Mouse (Mus musculus) neural tube, embryonic 11.5 days (tissue): ENCODE results near the gene Atp2a2. TPM values are rescaled to one million over a fixed set of nuclear protein-coding genes. Genes with fewer than 3 reads are reported as not detected.

ENCODE experiments used
- ATAC-seq: fragments of 200-750 bp; cut with Nextera tagmentation; 2 replicates; pipeline ENCODE4 v1.8.0; 2017; ENCODE audit warnings: moderate number of reproducible peaks, mild to moderate bottlenecking, moderate TSS enrichment, moderate library complexity; ENCODE audit not compliant: insufficient read depth, low FRiP score, low TSS enrichment
- DNase-seq: peaks from one replicate; pipeline ENCODE4 v3.0.0-alpha.2; 2015; ENCODE audit warnings: low spot score
- H3K27ac ChIP-seq: fragments of 300-500 bp; sonication (generic); 2 replicates; pipeline ENCODE4 v1.5.1; 2014; ENCODE audit warnings: low read depth, mild to moderate bottlenecking, low read length
- H3K27me3 ChIP-seq: fragments of 300-500 bp; sonication (generic); 2 replicates; pipeline ENCODE4 v1.6.1; 2014; ENCODE audit warnings: mild to moderate bottlenecking, low read length, mixed read lengths; ENCODE audit not compliant: control insufficient read depth, insufficient read depth
- H3K36me3 ChIP-seq: fragments of 300-500 bp; sonication (generic); 2 replicates; pipeline ENCODE4 v1.6.1; 2014; ENCODE audit warnings: mild to moderate bottlenecking, low read length, moderate library complexity, mixed read lengths; ENCODE audit not compliant: control insufficient read depth, insufficient read depth
- H3K4me1 ChIP-seq: fragments of 300-500 bp; sonication (generic); 2 replicates; pipeline ENCODE4 v1.6.1; 2014; ENCODE audit warnings: low read length, mixed read lengths; ENCODE audit not compliant: control insufficient read depth, insufficient read depth
- H3K4me2 ChIP-seq: fragments of 300-500 bp; sonication (generic); 2 replicates; pipeline ENCODE4 v1.6.1; 2014; ENCODE audit warnings: low read depth, mild to moderate bottlenecking, moderate library complexity
- H3K4me3 ChIP-seq: fragments of 300-500 bp; sonication (generic); 2 replicates; pipeline ENCODE4 v1.5.1; 2014; ENCODE audit warnings: low read depth, low read length
- H3K9ac ChIP-seq: fragments of 300-500 bp; sonication (generic); 2 replicates; pipeline ENCODE4 v1.6.1; 2014; ENCODE audit warnings: mild to moderate bottlenecking, low read length
- H3K9me3 ChIP-seq: fragments of 300-500 bp; sonication (generic); 2 replicates; pipeline ENCODE4 v1.6.1; 2016; ENCODE audit warnings: low read length; ENCODE audit not compliant: control insufficient read depth
- WGBS: fragments of 180-500 bp; shearing (Covaris S2); extraction: QIAGEN DNeasy Blood & Tissue Kit; methylation state at CpG from one replicate; pipeline ENCODE4 v1.1.7; 2014; 5-methylcytosine and 5-hydroxymethylcytosine counted together
- polyA plus RNA-seq: library from polyadenylated mRNA; unstranded; fragments of >200 nt; fragmentation: Nextera tagmentation; extraction: Ambion mirVana; gene quantifications from 2 replicates; pipeline ENCODE4 v1.2.1, GENCODE M21; 2014

Gene Atp2a2
- polyA plus RNA-seq, 1 experiment from 2014 or later: 52.0 TPM

- H3K27me3 ChIP-seq: no peaks in the 10 kb centered on the region
- DNase-seq (no peak), ATAC-seq (no peak)
- H3K4me1 ChIP-seq: no peaks in the 10 kb centered on the region
- H3K9ac ChIP-seq: no peak overlapping the region
- H3K4me2 ChIP-seq: no peak overlapping the region
- no peaks in the 10 kb centered on the region for H3K9me3 ChIP-seq
- WGBS: 82% methylated on average over 5 of the region's 5 CpGs
- H3K27ac ChIP-seq: no peak overlapping the region
- H3K36me3 ChIP-seq: peaks cover 3% of the 10 kb centered on the region; the same call in 1 of the 2 replicates
- no peak overlapping the region for H3K4me3 ChIP-seq
These were observed 90.1 kb downstream of the Atp2a2 start for GRCm38 (mm10) chr5:122411892-122412291.

DNA sequence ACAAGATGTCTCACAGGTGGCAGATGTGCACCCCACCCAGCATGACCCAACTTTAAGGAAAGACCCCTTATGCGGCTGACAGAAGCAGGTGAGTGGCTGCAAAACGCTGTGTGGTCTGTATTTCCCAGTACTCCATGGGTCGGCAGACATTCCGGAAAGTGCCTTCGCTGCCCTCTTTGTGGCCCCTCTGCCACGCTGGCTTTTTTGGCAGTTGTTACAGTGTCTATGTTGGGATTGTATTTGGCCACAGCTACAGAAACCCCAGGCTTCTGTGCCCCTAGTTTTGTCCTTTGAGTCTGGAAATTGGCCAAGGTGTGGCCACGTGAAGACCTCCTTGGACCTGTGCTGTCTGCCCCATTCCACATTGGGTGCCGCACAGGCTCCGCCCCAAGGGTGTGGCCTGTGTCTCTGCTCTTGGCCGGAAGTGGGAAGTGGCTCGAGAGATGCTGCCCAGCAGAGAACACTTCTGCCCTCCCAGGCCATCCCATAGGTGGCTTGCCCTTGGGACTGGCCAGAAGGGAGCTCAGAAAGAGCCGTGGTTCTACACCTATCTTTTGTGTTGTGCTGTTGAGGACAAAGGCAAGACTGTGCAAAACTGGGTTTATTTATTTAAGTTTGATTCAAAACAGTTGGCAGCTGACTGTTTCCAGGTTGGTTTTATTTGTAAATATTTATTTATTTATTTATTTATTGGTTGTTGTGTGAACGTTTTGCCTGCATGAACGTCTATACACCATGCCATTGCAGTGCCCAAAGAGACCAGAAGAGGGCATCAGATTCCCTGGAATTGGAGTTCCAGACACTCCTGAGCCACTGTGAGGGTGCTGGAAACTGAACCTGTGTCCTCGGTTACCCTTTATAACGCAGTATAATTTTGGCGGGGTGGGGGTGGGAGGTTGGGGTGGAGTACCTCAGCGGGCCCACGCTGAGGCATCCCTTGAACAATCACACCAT, 92.1 kb downstream of the Atp2a2 start:
- H3K4me3 ChIP-seq: no peak overlapping the region
- no peak overlapping the region for H3K27ac ChIP-seq
- WGBS: 90% methylated on average over 19 of the region's 19 CpGs
- H3K4me1 ChIP-seq: no peaks in the 10 kb centered on the region
- no peaks in the 10 kb centered on the region for H3K27me3 ChIP-seq
- no peaks in the 10 kb centered on the region for H3K9me3 ChIP-seq
- H3K4me2 ChIP-seq: no peak overlapping the region
- peaks cover 10% of the 10 kb centered on the region for H3K36me3 ChIP-seq
- ATAC-seq (no peak), DNase-seq (no peak)
- H3K9ac ChIP-seq: no peak overlapping the region

GRCm38 (mm10) chr5:122405537-122405936, 96.5 kb downstream of the Atp2a2 start:
- 96% methylated on average over 10 of the region's 10 CpGs for WGBS
- H3K27me3 ChIP-seq: no peaks in the 10 kb centered on the region
- H3K4me1 ChIP-seq: no peaks in the 10 kb centered on the region
- DNase-seq: no peak
- H3K9ac ChIP-seq: no peak overlapping the region
- ATAC-seq: no peak
- peaks cover 23% of the 10 kb centered on the region for H3K36me3 ChIP-seq
- no peak overlapping the region for H3K4me3 ChIP-seq
- H3K27ac ChIP-seq: no peak overlapping the region
- H3K9me3 ChIP-seq: no peaks in the 10 kb centered on the region
- no peak overlapping the region for H3K4me2 ChIP-seq

Other genes starting within 250 kb of the Atp2a2 start
- gene Tctn1, start 237.8 kb downstream of the Atp2a2 start, polyA plus RNA-seq: 3.9 and 4.5 TPM in 2 replicates
- 8.5 and 9.2 TPM in 2 replicates for gene Pptc7, start 217.9 kb downstream of the Atp2a2 start, polyA plus RNA-seq
- gene Rad9b, start 148.0 kb downstream of the Atp2a2 start, polyA plus RNA-seq: 6.9 and 9.3 TPM in 2 replicates
- 219 and 236 TPM in 2 replicates for gene Vps29, start 147.9 kb downstream of the Atp2a2 start, polyA plus RNA-seq
- gene Gpn3, start 130.3 kb downstream of the Atp2a2 start, polyA plus RNA-seq: 68.4 and 71.2 TPM in 2 replicates
- 115 and 116 TPM in 2 replicates for gene Fam216a, start 129.9 kb downstream of the Atp2a2 start, polyA plus RNA-seq
- 65.8 and 67.4 TPM in 2 replicates for gene Arpc3, start 110.3 kb downstream of the Atp2a2 start, polyA plus RNA-seq
- gene Anapc7, start 80.5 kb downstream of the Atp2a2 start, polyA plus RNA-seq: 33.4 and 34.7 TPM in 2 replicates
- 41.2 and 44.7 TPM in 2 replicates for gene Ift81, start 112.3 kb upstream of the Atp2a2 start, polyA plus RNA-seq
- gene P2rx7, start 141.7 kb upstream of the Atp2a2 start, polyA plus RNA-seq: 1.6 and 2.4 TPM in 2 replicates
- 8.1 and 8.7 TPM in 2 replicates for gene P2rx4, start 205.3 kb upstream of the Atp2a2 start, polyA plus RNA-seq